Mouse (Mus musculus): ENCODE results near the gene Itpr1.

The Itpr1 gene

DNA sequence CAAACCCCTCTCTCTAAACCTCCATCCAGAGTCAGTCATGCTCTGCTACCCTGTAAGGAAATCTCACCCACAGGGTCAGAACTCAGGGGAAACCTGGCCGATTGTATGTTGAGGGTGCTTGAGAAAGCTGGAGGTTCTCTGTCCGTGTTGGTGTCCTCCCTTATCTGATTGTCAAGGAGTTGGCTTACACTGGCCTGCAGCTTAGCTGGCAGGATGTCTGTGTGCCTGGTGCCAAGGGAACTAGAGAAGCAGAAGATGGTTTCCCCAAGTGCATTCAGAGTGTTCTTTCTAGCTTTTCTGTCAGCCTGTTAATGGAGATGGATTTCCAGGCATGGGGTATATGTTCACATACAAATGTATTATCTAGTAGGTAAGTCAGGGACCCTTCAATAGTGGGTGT is 296.4 kb downstream of the Itpr1 start:
- no peak for DNase-seq (ENCODE audit: low read depth, low spot score)

DNA sequence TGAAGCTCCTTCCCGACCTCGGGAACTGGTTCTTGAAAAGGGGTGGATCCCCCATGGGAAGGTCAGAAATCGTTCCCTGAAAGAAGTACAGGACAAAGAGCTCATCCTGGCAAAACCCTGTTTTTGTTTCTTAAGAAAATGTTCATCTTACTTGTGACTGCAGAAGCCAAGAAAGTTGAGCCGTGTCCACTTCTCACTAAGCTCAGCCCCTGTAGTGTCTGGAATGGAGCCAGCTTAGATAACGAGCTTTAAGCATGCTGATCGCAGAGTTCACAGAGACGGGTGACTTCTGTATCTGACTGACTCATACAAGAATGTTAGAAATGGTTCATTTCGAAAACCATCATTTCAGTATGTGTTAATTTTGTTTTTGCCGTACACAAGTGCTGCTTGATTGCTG is 297.2 kb downstream of the Itpr1 start:
- no peak for DNase-seq (ENCODE audit: low read depth, low spot score)

DNA sequence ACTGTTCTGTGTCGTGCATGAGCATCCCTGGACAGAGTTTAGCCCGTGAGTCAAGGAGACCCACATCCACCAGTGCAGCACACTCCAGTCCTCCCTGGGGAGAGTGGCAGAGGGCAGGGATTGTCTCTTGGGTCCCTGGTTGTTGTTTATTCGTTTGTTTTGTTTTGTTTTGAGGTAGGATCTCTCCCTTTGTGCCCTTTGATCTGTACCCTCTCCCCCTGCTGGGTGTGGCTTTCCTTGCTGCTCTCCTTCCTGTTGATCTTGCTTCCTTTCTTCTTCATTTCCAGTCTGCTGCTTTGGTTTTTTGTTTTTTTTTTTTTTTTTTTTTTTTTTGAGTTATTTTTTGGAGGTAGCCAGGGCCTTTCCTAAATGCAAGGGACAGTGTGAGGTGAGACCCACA is 299.2 kb downstream of the Itpr1 start:
- no peak for DNase-seq (ENCODE audit: low read depth, low spot score)

DNA sequence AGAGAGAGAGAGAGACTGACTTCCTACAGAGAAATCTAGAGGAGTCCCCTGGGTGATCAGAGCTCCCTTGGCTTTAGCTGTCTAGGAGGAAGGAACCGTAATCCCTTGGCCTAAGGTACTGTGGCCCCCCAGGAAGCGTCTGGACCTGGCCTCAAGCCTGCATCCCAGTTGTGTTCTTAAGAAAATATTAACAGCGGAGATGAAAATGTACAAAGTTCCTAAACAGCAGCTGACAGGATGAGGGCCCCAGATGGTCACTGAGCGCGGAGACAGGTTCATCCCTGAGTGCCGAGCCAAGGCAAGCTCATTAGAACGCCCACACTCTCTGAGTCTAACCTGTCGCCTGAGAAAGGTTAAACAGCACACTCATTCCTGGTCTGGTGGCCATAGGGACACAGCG is 300.1 kb downstream of the Itpr1 start:
- DNase-seq (ENCODE audit: low read depth, low spot score) = no peak

DNA sequence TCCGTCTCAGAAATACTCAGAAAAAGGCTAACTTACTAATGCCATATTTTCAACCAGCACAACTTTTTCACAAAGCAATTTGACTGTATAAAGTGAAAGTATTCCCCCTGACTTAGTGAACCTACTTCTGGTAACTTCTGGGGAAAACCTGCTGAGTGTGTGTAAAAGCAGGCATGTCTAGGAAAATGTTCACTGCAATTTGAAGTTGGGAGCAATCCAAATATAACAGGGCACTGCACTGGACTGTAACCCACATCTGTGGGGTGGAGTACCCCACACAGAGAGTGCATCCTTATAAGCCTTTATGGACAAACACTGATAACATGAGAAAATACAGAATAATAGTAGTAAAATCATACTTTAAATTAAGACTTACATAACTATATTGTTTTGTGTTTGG is 303.4 kb downstream of the Itpr1 start:
- DNase-seq (ENCODE audit: low read depth, low spot score) = no peak

DNA sequence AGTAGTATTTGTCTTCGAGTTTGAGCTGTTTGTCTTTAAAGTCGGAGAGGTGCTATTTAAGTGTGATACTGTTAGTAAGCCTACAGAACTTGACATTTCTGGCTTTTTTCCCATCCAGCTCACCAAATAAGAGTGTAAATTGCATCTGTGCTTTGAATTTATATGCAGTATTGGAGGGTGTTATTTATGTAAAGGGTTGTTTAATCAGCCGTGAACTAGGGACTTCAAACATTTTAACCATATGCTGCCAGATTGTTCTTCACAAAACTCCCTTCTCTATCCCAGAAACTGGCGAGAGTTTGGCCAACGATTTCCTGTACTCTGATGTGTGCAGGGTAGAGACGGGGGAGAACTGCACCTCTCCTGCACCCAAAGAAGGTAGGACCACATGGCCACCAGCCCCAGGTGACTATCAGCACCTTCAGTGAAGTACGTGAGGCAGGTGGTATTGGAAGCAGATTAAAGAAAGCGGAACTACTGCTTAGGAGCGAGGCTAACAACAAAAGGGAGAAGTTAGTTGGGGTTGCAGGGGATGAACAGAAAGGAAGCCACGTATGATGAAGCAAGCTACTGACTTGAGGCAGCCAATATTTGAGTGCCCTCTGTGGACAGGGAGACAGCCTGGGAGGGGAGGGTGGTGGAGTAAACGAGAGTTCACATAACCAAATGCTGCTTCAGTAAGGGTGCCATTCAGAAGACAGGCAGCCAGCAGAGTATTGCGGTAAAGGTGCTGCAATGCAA is 304.5 kb downstream of the Itpr1 start:
- DNase-seq (ENCODE audit: low read depth, low spot score) = no peak

- DNase-seq (ENCODE audit: low read depth, low spot score) = no peak
Measured at GRCm38 (mm10) chr6:108517986-108518385, 305.1 kb downstream of the Itpr1 start.

DNA sequence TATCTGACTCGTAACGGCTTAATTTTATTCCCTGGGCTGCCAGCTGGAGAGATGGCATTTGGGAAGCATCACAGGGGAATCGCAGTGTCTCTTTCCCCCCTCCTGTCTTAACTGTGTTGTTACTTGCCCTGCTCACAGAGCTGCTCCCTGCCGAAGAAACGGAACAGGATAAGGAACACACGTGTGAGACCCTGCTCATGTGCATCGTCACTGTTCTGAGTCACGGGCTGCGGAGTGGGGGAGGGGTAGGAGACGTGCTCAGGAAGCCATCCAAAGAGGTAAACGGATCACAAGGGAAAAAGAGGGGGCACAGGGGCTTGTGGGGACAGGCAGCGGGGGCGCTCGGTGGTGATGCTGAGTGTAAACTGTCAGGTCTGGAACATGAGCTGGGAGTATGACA is 305.7 kb downstream of the Itpr1 start:
- DNase-seq (ENCODE audit: low read depth, low spot score) = no peak

DNA sequence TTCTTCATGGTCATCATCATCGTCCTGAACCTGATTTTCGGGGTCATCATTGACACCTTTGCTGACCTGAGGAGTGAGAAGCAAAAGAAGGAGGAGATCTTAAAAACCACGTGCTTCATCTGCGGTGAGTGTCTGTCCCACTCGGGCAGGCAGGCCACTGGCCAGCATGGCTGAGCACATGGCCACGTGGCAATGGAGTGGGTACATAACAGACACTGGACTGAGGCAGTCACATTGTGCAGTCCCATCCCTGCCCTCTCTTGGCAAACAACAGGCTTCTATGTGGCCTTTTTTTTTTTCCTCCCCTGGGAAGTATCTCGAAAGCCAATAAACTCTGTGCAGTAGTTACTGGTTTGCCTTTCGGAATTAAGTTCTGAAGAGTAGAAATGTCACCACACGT is 306.4 kb downstream of the Itpr1 start:
- no peak for DNase-seq (ENCODE audit: low read depth, low spot score)

GRCm38 (mm10) chr6:108523956-108524616 is 311.2 kb downstream of the Itpr1 start:
- no peak for DNase-seq (ENCODE audit: low read depth, low spot score)

DNA sequence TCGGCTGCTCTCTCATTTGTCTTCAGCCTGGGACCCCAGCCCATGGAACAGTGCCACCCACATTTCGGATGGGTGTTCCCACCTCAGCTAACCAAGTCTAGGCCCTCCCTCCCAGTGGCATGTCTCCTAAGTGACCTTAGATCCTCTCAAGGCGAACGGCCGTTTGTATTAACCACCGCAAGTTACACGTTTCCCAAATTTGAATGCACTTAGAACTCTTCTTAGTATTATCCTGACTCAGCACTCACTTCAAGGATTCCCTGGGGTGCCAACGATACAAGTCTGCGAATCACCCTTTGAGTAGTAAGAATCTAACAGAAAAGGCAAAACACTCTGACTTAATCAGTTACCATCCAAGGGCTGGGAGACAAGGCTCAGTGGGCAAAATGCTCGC is 311.7 kb downstream of the Itpr1 start:
- no peak for DNase-seq (ENCODE audit: low read depth, low spot score)

DNA sequence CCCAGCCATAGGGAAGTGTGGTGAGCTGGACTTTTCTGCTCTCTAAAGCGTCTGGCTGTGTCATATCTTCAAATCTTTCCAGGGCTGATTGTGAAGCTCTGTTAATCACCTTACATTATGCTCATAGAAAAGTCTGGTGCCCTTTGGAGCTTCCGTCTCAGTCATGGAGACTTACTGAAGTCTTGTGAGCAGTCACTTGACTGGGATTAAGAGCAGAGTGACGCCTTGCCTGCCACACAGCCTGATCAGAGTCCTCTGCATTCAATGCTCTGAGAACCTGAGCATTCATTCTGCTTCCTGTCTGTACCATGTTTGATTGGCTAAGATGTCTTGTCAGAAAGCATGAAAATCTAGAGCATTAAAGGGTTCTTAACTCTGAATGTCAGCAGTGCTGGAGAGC is 314.7 kb downstream of the Itpr1 start:
- DNase-seq (ENCODE audit: low read depth, low spot score) = no peak

- DNase-seq (ENCODE audit: low read depth, low spot score) = no peak
Measured at GRCm38 (mm10) chr6:108527993-108528392, 315.1 kb downstream of the Itpr1 start.

DNA sequence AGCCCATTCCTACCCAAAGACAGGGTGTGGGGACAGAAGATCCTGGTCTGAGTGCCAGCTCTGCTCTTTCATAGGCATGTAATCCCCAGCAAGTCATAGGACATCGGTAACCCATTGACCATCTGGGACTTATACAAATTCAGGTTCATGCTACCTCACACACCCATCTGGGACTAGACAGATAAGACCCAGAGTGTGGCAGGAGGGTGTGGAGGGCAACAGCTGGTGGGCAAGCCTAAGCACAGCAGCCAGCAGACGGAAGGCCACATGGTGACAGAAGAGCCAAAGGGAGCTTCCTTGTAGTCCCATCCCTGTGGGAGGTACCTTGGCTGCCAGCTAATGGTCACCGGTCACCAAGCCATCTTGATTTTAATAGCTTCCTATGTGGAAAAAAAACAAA is 316.3 kb downstream of the Itpr1 start:
- no peak for DNase-seq (ENCODE audit: low read depth, low spot score)

DNA sequence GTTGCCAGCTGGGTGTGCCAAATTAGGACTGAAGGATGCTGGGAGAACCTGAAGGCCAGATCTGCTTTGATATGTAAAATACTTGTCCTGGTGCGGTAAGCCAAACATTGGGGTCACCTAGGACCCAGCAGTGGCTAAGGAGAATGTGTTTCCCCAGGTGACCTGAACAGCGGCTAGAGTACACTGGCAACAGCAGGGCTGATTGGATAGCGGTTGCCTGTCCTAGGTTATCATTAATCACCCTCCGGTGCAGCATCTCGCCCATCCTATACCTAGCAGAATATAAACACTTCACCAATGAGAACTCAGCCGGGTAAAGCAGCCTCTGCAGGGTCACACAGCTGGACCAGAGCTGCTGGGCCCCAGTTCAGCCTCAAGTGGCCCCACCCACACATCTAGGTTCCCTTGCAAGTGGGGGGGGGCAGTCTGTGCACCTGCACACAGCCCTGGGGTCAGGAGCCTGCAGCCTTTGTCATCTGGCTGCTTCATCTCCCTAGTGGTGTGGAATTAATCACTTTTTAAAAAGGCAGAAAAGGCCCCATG is 318.0 kb downstream of the Itpr1 start:
- DNase-seq (ENCODE audit: low read depth, low spot score) = no peak

DNA sequence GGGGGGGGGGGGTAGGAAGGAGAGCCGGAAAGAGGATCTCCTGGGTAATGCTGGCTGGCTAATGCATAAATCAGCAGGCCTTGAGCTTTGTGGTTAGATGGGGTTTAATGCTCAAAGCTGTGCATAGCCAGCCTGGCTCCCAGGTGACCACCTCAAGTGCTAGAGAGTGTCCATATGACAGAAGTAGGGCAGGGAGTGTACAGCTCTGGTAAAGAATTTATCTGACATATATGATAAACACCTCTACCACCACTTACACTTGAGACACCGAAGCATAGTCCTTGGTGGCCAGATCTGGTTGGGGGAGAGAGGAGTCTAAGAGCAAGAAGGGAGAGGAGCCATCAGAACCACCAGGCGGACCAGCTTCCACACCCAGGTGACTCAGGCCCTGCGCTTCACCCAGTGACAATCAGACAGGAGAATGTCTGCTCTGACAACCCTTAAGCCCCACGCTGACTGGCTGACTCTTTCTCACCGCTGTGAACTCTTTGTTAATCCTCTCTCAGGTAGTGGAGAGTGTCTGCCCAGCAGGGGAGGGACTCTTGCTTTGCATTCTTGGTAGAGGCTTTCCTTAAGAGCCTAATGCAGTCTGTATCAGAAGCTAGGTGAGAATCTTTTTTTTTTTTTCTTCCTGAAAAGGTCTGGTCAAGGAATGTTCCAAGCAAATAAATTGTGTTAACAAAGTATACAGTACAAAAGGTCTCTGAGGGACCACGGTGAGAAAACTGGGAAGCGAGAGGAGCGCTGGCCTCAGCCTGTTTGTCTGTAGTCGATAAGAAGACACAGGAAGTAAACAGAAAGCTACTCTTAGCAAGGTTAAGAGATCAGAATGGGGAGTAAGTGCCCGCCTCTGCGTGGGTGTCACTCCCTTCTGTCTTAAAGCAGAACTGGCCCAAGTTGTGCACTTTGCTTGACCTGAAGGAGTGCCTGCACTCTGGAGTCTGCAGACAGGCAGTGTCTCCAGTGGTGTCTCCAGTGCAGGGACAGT is 318.7 kb downstream of the Itpr1 start:
- DNase-seq (ENCODE audit: low read depth, low spot score) = no peak

DNA sequence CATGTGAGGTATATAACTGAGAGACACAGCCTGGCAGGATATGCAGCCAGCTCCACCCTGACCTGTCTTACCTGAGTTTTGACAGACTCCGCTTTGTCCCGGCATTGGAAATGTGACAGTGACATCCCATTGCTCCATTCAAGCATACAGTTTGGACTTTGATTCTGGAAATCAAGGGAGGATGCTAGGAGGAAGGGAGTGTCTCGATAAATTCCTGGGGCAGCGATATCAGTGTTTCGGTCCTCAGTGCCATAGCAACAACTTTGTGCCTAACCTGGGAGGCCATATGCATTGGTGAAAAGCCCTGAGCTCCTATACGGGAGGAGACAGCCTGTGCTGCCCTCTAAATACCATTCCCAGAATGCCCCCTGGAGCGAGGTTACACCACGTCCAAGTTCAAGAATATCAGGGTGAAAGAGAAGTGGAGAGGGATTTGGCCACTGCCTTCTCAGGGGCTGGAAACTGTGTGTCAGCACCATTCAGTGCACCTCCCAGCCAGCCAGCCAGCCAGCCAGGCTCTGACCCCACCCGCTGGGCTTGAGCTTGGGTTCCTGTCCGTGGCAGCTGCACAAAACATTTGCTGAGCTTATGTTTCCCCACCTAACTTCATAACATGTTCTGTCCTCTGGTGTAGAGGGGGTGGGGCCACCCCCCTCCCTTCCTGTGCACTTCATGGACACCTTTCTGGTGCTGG is 319.7 kb downstream of the Itpr1 start:
- no peak for DNase-seq (ENCODE audit: low read depth, low spot score)

- DNase-seq (ENCODE audit: low read depth, low spot score) = no peak
Measured at GRCm38 (mm10) chr6:108534139-108534538, 321.2 kb downstream of the Itpr1 start.

DNA sequence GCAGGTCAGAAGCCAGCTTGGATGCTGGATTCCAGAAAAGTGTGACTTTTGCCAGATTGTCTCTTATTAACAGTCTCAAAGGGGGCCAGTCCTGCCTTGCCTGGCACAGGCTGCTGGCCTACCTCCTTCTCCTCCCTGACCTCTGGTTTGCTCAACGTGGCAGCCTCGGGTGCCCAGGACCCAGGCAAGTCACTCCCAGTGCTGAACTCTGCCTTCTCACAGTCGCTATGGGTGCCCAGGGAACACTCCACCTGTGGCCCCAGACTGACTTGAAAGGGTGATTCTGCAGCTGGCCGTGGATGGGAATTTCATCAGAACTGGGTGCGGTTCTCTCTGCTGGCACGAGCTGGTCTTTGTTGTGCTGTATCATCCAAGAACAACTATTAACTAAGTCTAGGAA is 321.7 kb downstream of the Itpr1 start:
- no peak for DNase-seq (ENCODE audit: low read depth, low spot score)

DNA sequence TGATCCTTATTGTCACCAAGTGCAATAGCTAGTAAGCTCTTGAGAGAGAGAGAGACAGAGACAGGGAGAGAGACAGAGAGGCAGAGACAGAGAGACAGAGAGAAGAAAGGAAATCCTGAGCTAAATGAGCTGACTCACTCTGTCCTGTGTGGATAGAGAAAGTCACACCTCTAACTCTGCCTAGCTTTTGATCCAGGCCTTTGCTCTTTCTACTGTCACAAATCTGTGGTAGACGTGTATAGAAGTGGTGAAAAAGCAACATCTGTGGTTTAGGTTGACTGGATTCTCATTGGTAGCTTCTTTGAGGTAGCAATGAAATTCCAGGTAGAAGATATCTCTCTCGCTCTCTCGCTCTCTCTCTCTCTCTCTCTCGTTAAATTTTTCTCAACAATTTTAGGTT is 322.4 kb downstream of the Itpr1 start:
- no peak for DNase-seq (ENCODE audit: low read depth, low spot score)

- DNase-seq (ENCODE audit: low read depth, low spot score) = no peak
Measured at GRCm38 (mm10) chr6:108536546-108537317, 323.8 kb downstream of the Itpr1 start.
